Mouse (Mus musculus) midbrain, embryonic 10.5 days (tissue): ENCODE measurements around the gene Plxna2. TPM values are rescaled to one million over a fixed set of nuclear protein-coding genes. Genes with fewer than 3 reads are reported as not detected.
A peak's percentile ranks its signal among the peaks of the same experiment; 100 is the strongest.

Experiments used
- DNase-seq: peaks from one replicate; pipeline ENCODE4 v3.0.0-alpha.2; 2017; ENCODE audit warnings: low spot score
- H3K27ac ChIP-seq: fragments of 300-500 bp; sonication (generic); replicated peaks from 2 replicates; pipeline ENCODE4 v1.5.1; 2016; ENCODE audit warnings: mild to moderate bottlenecking
- H3K27me3 ChIP-seq: fragments of 300-500 bp; sonication (generic); 2 replicates; pipeline ENCODE4 v1.6.1; 2016; ENCODE audit warnings: low read depth, mild to moderate bottlenecking; ENCODE audit not compliant: poor library complexity, severe bottlenecking
- H3K36me3 ChIP-seq: fragments of 300-500 bp; sonication (generic); 2 replicates; pipeline ENCODE4 v1.6.1; 2016; ENCODE audit warnings: mild to moderate bottlenecking, moderate library complexity
- H3K4me1 ChIP-seq: fragments of 300-500 bp; sonication (generic); 2 replicates; pipeline ENCODE4 v1.6.1; 2016
- H3K4me3 ChIP-seq: fragments of 300-500 bp; sonication (generic); 2 replicates; pipeline ENCODE4 v1.5.1; 2016; ENCODE audit warnings: mild to moderate bottlenecking, moderate library complexity
- H3K9me3 ChIP-seq: fragments of 300-500 bp; sonication (generic); replicated peaks from 2 replicates; pipeline ENCODE4 v1.6.1; 2016; ENCODE audit warnings: mild to moderate bottlenecking
- WGBS: fragments of 180-500 bp; shearing (Covaris S2); methylation state at CpG from one replicate; pipeline ENCODE4 v1.1.7; 2016; 5-methylcytosine and 5-hydroxymethylcytosine counted together
- polyA plus RNA-seq: library from polyadenylated mRNA; unstranded; fragments of >200 nt; fragmentation: Nextera tagmentation; extraction: Ambion mirVana; gene quantifications from 2 replicates; pipeline ENCODE4 v1.2.1, GENCODE M21; 2016

The Plxna2 gene
- polyA plus RNA-seq, 1 experiment from 2014 or later = 9.2 TPM

DNA sequence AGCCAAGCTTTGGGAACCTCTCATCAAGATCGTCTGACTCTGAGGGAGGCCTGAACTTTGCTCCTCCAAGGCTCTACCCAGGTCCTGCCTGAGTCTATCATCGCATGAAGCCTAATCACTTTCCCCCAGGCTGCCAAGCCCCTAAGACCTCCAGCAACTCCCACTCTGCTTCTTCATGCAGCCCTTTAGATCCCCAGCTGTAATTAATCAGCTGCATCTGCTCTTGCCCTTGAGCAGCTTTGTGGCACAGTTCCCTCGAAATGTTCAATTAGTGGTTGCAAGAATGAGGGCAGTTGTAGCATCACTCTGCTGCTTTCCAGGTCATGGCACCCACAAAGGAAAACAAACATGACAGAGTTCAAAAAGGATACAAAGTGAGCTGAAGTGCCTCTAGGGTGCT lies 155.9 kb downstream of the Plxna2 start:
- H3K4me1 ChIP-seq = no peaks in the 10 kb centered on the region
- no peaks in the 10 kb centered on the region for H3K9me3 ChIP-seq
- H3K4me3 ChIP-seq = no peak overlapping the region
- H3K27ac ChIP-seq = no peak overlapping the region
- no peaks in the 10 kb centered on the region for H3K27me3 ChIP-seq
- no peak for DNase-seq
- 59% methylated on average over 3 of the region's 3 CpGs for WGBS
- H3K36me3 ChIP-seq = peaks cover 4% of the 10 kb centered on the region

DNA sequence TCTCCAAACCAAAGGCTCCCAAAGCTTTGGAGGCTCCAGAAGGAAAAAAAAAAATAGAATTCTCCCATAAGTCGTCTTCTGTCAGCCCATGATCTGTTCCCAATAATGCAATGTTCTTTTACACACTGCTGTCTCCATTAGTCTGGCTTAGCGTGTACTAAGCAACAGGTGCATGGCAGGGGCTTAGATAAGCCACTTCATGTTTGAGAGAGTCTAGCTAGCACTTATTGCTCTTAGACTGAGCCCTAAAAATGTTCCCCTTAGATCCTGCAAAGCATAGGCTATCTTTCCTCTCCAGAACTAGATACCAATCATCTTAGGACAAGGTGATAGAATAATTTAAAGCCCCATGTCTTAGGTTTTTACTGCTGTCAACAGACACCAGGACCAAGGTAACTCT lies 156.3 kb downstream of the Plxna2 start:
- Histone ChIP-seq H3K36me3 (peaks cover 2% of the 10 kb centered on the region), H3K27me3 (no peaks in the 10 kb centered on the region), H3K4me3 (no peak overlapping the region), H3K4me1 (no peaks in the 10 kb centered on the region), H3K9me3 (no peaks in the 10 kb centered on the region), H3K27ac (no peak overlapping the region)
- no peak for DNase-seq
- WGBS = 89% methylated on average over 2 of the region's 2 CpGs

DNA sequence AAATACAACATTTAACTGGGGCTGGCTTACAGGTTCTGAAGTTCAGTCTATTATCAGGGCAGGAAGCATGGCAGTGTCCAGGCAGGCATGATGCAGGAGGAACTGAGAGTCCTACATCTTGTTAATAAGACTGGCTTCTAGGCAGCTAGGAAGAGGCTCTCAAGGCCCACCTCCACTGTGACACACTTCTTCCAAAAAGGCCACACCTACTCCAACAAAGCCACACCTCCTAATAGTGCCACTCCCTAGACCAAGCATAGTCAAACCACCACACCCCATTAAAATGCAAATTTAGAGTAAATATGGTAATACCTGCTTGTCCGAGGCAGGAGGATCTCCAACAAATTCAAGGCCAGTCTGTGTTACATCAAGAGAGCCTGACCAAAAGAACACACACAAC lies 156.7 kb downstream of the Plxna2 start:
- Histone ChIP-seq H3K27me3 (no peaks in the 10 kb centered on the region), H3K36me3 (no peaks in the 10 kb centered on the region; the same call in 1 of the 2 replicates), H3K9me3 (no peaks in the 10 kb centered on the region), H3K4me1 (no peaks in the 10 kb centered on the region), H3K27ac (no peak overlapping the region), H3K4me3 (no peak overlapping the region)
- 67% methylated on average over 1 of the region's 1 CpGs for WGBS
- no peak for DNase-seq

DNA sequence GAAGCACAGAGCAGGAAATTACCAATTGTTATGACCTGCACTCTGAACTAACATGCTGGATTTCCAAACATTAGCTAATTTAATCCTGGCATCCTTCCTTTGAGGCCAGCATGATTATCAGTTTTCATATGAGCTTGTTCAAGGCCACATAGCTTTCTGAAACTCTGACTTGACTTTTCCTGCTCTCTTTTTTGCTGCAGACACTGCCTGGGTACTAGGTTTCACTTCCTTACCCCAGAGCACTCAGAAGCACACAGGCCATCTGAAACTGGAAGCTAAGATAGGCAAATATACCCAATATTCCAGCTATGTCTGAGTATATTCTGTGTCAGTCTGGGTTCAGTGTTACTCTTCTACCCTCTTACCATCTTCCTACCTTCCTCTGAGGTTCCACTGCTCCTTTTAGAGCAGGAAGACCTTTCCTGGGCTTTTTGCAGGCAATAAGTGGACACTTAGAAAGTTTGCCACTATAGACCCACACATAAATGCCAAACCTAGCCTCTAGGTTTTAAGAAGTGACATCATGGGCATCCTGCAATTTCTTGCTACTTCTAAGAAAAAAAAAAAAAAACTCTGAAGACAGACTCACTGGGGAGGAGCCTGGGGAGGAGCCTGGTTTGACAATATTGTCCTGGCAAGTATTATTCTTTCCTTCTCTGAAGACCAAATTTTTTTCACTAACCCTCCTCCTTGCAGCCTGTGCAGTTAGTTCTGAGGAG lies 157.8 kb downstream of the Plxna2 start:
- Histone ChIP-seq H3K36me3 (peaks cover 8% of the 10 kb centered on the region), H3K27ac (no peak overlapping the region), H3K4me3 (no peak overlapping the region), H3K4me1 (no peaks in the 10 kb centered on the region), H3K27me3 (no peaks in the 10 kb centered on the region), H3K9me3 (no peaks in the 10 kb centered on the region)
- no peak for DNase-seq

DNA sequence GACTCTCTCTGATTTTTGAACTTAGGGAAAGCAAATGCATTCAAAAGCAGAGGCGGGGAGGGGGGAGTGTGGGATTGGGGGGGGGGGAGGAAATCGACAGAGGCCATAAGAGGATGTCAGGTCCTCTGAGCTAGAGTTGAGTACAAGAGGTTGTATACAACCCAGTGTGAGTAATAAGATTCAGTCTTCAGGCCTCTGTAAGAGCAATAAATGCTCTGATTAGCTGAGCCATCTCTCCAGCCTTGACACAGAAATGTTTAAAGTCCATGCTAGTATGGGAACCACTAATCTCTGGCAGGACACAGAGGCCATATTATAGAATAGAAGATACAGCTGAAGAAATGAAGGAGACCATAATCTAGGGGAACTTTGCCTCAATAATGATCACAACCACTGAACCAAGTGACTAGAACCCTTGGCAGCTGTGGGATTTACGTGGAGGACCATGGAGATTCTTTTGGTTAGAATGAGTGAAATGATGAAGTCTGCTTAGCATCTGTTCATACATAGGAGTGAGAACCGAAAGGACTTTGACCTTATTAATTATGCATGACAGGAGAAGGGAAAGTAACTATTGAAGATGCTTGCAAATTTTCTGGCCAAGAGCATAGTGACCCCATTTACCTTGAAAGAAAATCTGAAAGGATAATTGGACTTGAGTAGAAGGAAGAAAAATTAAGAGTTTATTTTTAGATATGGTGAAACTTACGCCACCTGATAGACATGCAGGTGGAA lies 158.7 kb downstream of the Plxna2 start:
- 82% methylated on average over 5 of the region's 5 CpGs for whole genome bisulfite sequencing
- no peaks in the 10 kb centered on the region for H3K27me3 ChIP-seq
- no peaks in the 10 kb centered on the region for H3K9me3 ChIP-seq
- H3K27ac ChIP-seq = no peak overlapping the region
- no peak for DNase-seq
- H3K4me1 ChIP-seq = no peaks in the 10 kb centered on the region
- H3K4me3 ChIP-seq = no peak overlapping the region
- peaks cover 17% of the 10 kb centered on the region for H3K36me3 ChIP-seq

DNA sequence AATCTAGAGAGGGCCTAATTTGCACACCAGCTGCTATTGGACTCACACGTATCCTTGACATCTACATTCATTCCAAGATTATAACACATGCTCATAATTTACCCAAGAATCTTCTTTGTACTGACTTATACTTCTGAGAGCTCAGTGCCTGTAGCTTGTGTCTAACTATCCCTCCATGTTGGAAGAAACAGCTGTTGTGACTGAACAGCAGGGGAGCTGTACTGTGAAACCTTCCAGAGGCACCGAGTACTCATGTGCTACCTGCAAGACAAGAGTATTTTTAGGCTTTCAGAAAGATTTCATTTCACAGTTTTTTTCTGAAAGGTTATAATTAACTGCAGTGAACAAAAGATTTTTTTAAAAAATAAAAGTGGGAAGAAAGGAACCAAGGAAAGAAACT lies 159.6 kb downstream of the Plxna2 start:
- no peaks in the 10 kb centered on the region for H3K27me3 ChIP-seq
- no peak for DNase-seq
- WGBS = 85% methylated on average over 2 of the region's 2 CpGs
- H3K4me3 ChIP-seq = no peak overlapping the region
- H3K4me1 ChIP-seq = no peaks in the 10 kb centered on the region
- H3K36me3 ChIP-seq = peaks cover 26% of the 10 kb centered on the region
- H3K27ac ChIP-seq = no peak overlapping the region
- H3K9me3 ChIP-seq = no peaks in the 10 kb centered on the region

DNA sequence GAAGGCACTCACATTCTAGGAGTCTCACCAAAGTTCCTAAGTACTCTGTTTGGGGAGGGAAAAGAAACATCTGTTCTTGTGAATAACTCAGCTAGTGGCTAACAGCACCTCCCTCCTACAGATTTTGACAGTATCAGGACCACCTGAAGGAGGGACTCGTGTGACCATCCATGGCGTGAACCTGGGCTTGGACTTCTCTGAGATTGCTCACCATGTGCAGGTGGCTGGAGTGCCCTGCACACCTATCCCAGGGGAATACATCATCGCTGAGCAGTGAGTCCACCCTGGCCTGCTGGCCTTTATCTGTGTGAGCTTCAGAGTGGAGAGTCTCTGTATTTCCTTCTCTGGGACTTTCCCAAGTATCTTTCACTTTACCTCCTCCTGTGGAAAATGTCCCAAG lies 162.4 kb downstream of the Plxna2 start:
- Histone ChIP-seq H3K4me3 (no peak overlapping the region), H3K36me3 (peaks cover 29% of the 10 kb centered on the region), H3K27ac (no peak overlapping the region), H3K9me3 (no peaks in the 10 kb centered on the region), H3K27me3 (no peaks in the 10 kb centered on the region), H3K4me1 (no peaks in the 10 kb centered on the region)
- 90% methylated on average over 3 of the region's 3 CpGs for WGBS
- no peak for DNase-seq

DNA sequence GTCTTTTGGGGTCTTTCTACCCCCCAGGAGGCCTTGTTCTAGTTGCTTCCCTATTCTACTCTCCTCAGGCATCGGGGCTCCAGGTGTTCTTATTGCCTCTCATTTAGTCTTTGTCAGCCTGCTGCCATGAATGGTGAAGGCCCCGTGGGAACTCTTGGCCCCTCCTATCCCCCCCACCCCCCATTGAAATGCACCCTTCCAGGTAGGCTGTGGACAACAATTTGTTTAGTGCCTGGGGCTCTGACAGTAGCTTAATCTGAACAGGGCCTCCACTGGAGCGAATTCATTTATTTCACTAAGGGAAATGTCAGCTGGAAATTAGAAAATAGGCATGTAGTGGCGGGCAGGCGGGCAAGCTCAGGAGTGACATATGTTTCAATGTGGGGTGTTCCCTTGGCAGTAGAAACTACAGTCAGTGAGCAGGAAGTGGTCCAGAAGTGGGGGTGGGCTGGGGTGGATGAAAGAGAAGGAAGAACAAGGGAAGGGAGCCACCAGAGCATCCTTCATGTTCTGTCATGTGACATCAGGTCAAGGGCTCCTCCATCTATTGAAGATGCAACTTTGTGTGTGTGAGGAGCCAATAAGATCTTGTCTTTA lies 162.9 kb downstream of the Plxna2 start:
- Histone ChIP-seq H3K4me1 (no peaks in the 10 kb centered on the region), H3K27ac (no peak overlapping the region), H3K9me3 (no peaks in the 10 kb centered on the region), H3K27me3 (no peaks in the 10 kb centered on the region), H3K36me3 (peaks cover 33% of the 10 kb centered on the region), H3K4me3 (no peak overlapping the region)
- 90% methylated on average over 5 of the region's 5 CpGs for WGBS
- DNase-seq = no peak

DNA sequence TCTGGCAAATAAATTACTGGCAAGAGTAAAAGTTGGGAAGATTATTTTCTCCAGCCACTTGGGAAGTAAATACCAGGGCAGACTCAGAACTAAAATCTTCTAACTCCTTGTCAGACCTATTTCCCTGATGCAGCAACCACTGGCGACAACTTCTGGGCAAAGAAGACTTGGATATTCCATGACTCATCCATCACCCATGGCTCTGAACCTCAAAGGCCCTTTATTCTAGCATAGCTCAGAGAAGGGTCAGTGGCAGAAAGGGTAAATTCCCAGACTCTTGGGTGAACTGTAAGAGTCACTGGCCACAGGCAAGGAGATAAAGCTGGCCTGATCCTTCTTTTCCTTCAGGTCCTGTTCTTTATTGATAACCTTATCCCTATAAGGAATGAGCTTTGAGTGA lies 163.5 kb downstream of the Plxna2 start:
- Histone ChIP-seq H3K36me3 (peaks cover 39% of the 10 kb centered on the region), H3K27me3 (no peaks in the 10 kb centered on the region), H3K27ac (no peak overlapping the region), H3K4me3 (no peak overlapping the region), H3K9me3 (no peaks in the 10 kb centered on the region), H3K4me1 (no peaks in the 10 kb centered on the region)
- DNase-seq = no peak
- 83% methylated on average over 1 of the region's 1 CpGs for WGBS

DNA sequence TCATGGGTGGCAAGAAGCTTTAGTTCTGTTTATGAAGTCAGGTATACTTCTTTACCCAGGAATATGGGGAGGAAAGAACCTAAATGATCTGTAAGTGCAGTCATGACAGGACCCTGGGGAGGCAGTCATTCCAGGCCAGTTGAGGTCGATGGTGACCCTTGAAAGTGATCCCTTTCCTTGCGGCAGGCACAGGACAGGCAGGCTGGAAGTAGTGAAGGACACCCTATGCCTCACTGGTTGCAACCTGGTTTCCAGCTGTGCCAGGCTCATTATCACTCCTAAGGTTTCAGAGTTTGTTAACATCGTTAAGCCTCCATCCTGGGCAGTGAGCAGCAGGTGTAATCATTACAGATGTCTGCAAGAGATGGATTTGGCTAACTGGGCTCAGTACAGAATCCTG lies 164.3 kb downstream of the Plxna2 start:
- H3K36me3 ChIP-seq = peaks cover 40% of the 10 kb centered on the region
- no peak overlapping the region for H3K4me3 ChIP-seq
- H3K27ac ChIP-seq = no peak overlapping the region
- H3K4me1 ChIP-seq = no peaks in the 10 kb centered on the region
- DNase-seq = no peak
- no peaks in the 10 kb centered on the region for H3K27me3 ChIP-seq
- WGBS = 65% methylated on average over 3 of the region's 3 CpGs
- H3K9me3 ChIP-seq = no peaks in the 10 kb centered on the region

DNA sequence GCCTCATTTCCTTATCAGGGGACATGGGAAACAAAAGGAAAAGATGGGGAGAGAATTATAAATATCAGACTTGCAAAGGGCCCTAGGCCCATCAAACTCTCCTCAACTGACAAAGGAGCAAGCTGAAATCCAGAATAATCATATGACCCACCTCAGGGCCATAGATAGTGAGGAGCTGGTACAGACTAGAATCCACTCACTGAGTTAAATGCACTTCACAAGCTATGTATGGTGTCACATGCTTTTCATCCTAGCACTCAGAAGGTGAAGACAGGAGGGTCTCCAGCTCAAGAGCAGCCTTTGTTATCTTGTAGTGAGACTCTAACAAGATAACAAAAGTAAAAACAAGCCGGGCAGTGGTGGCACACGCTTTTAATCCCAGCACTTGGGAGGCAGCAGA lies 169.6 kb downstream of the Plxna2 start:
- WGBS = 89% methylated on average over 2 of the region's 2 CpGs

DNA sequence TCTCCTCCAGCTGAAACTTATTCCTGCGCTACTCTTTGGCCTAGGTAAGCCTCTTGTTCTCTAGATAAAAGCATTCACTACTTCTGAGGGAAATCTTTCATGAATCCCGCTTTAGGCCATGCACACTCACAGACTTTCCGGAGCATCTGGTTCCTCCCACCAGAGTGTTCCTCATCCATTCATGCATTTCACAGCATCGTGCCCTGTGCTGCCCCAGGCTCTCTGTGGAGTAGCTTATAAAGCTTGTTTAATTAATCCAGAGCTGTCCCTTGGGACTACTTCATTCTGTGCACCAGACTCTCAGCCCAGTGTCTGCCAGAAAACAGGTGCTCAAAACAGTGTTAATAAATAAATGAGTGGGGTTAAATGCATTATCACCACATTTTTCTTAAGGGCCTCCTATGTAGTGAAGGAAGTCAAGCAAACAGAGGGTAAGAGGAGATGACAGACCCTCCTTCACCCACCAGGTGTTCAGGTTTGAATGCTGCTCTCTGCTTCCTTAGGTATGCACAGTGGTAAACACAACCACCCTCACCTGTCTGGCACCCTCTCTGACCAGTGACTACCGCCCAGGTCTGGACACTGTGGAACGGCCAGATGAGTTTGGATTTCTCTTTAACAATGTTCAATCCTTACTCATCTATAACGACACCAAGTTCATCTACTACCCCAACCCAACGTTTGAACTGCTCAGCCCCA lies 175.4 kb downstream of the Plxna2 start:
- WGBS = 76% methylated on average over 8 of the region's 8 CpGs
- Histone ChIP-seq H3K27me3 (no peaks in the 10 kb centered on the region), H3K36me3 (peaks cover 90% of the 10 kb centered on the region), H3K4me1 (peaks cover 8% of the 10 kb centered on the region; the same call in 1 of the 2 replicates), H3K4me3 (no peak overlapping the region), H3K27ac (0 out of 2 replicates have a peak overlapping the region, but pooled peaks have one; percentile 3), H3K9me3 (no peaks in the 10 kb centered on the region)
- DNase-seq = no peak

More for the DNA sequence above, 169.6 kb downstream of the Plxna2 start:
- Histone ChIP-seq H3K9me3 (no peaks in the 10 kb centered on the region), H3K27ac (no peak overlapping the region), H3K4me1 (no peaks in the 10 kb centered on the region), H3K36me3 (peaks cover 53% of the 10 kb centered on the region), H3K4me3 (no peak overlapping the region), H3K27me3 (no peaks in the 10 kb centered on the region)
- DNase-seq = no peak
